Mouse (Mus musculus): ENCODE results near the gene Ksr2.
A peak's percentile ranks its signal among the peaks of the same experiment; 100 is the strongest.

Ksr2 gene

GRCm38 (mm10) chr5:117523010-117523409 lies 109.2 kb downstream of the Ksr2 start:
- DNase-seq (ENCODE audit: low spot score): no peak

GRCm38 (mm10) chr5:117530991-117531390 lies 117.2 kb downstream of the Ksr2 start:
- DNase-seq (ENCODE audit: low spot score): no peak

- DNase-seq (ENCODE audit: low spot score): no peak
Observed at GRCm38 (mm10) chr5:117539221-117539620, 125.4 kb downstream of the Ksr2 start.

GRCm38 (mm10) chr5:117541654-117542053 lies 127.9 kb downstream of the Ksr2 start:
- no peak for DNase-seq (ENCODE audit: low spot score)

GRCm38 (mm10) chr5:117546694-117547268 lies 133.0 kb downstream of the Ksr2 start:
- no peak for DNase-seq (ENCODE audit: low spot score)

GRCm38 (mm10) chr5:117550992-117551391 lies 137.2 kb downstream of the Ksr2 start:
- no peak for DNase-seq (ENCODE audit: low spot score)

- no peak for DNase-seq (ENCODE audit: low spot score)
Observed at GRCm38 (mm10) chr5:117552096-117552495, 138.3 kb downstream of the Ksr2 start.

- DNase-seq (ENCODE audit: low spot score): no peak
Observed at GRCm38 (mm10) chr5:117554505-117554904, 140.7 kb downstream of the Ksr2 start.

GRCm38 (mm10) chr5:117556570-117556969 lies 142.8 kb downstream of the Ksr2 start:
- DNase-seq (ENCODE audit: low spot score): no peak

GRCm38 (mm10) chr5:117561080-117561479 lies 147.3 kb downstream of the Ksr2 start:
- DNase-seq (ENCODE audit: low spot score): no peak

- no peak for DNase-seq (ENCODE audit: low spot score)
Observed at GRCm38 (mm10) chr5:117566051-117566665, 152.4 kb downstream of the Ksr2 start.

GRCm38 (mm10) chr5:117569190-117569795 lies 155.5 kb downstream of the Ksr2 start:
- DNase-seq (ENCODE audit: low spot score): no peak

- DNase-seq (ENCODE audit: low spot score): no peak
Observed at GRCm38 (mm10) chr5:117572428-117572827, 158.6 kb downstream of the Ksr2 start.

- DNase-seq (ENCODE audit: low spot score): no peak
Observed at GRCm38 (mm10) chr5:117574894-117575293, 161.1 kb downstream of the Ksr2 start.

GRCm38 (mm10) chr5:117577598-117577997 lies 163.8 kb downstream of the Ksr2 start:
- DNase-seq (ENCODE audit: low spot score): no peak

- no peak for DNase-seq (ENCODE audit: low spot score)
Observed at GRCm38 (mm10) chr5:117581711-117582110, 167.9 kb downstream of the Ksr2 start.

- DNase-seq (ENCODE audit: low spot score): no peak
Observed at GRCm38 (mm10) chr5:117584428-117584827, 170.6 kb downstream of the Ksr2 start.

- DNase-seq (ENCODE audit: low spot score): no peak
Observed at GRCm38 (mm10) chr5:117589266-117589665, 175.5 kb downstream of the Ksr2 start.

GRCm38 (mm10) chr5:117593273-117593672 lies 179.5 kb downstream of the Ksr2 start:
- no peak for DNase-seq (ENCODE audit: low spot score)

- DNase-seq (ENCODE audit: low spot score): no peak
Observed at GRCm38 (mm10) chr5:117596803-117597202, 183.0 kb downstream of the Ksr2 start.

- no peak for DNase-seq (ENCODE audit: low spot score)
Observed at GRCm38 (mm10) chr5:117602026-117602425, 188.2 kb downstream of the Ksr2 start.

GRCm38 (mm10) chr5:117607761-117608309 lies 194.0 kb downstream of the Ksr2 start:
- DNase-seq (ENCODE audit: low spot score): no peak

- peak; percentile 47 for DNase-seq (ENCODE audit: low spot score)
Observed at GRCm38 (mm10) chr5:117614331-117615024, 200.7 kb downstream of the Ksr2 start.

All from ovary, postnatal 10 days (tissue).